Mouse (Mus musculus): ENCODE data around the gene Elmod1. TPM values are rescaled to one million over a fixed set of nuclear protein-coding genes. Genes with fewer than 3 reads are reported as not detected.
"Not testable (repeated sequence)": the region's sequence is repeated elsewhere in the genome, so short reads cannot be mapped to it uniquely, and the experiment has no call there.

Gene Elmod1
- 1.1 and 1.2 TPM in 2 replicates for polyA plus RNA-seq (2014; fragmentation: Nextera tagmentation; extraction: Ambion mirVana)

DNA sequence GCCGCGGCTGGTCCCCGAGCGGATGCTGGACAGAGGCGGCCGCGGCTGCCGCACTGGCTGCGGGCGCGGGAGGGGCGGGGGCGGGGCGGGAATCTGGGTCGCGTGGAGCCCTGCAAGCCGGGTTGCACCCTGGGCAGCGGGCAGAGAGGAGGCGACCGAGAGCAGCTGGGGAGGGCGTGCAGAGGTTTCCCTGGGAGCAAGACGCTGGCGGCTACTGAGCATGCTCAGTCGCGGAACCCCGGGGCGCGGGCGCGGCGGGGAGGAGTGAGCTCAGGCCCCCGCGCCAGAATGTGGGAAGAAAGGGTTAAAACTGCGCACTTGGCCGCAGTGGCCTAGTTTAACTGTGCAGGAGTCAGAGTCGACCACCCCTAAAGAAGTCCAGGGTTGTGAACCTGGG lies at the start of gene Elmod1:
Gene Elmod1 (minus strand): TSS at position 180 of the 397 bp plus-strand sequence.
- DNase-seq (ENCODE audit: low spot score) (peak; percentile 75), ATAC-seq (replicated peaks; ENCODE audit: low FRiP score, low TSS enrichment, low read depth) (peak; percentile 83)
- Histone ChIP-seq H3K27ac (ENCODE audit: low read depth) (no peak within 1 kb of the TSS), H3K9ac (ENCODE audit: low read length) (peak within 1 kb of the TSS; percentile 14; the same call in 1 of the 2 replicates), H3K4me2 (ENCODE audit: low read length) (peak within 1 kb of the TSS; percentile 88), H3K36me3 (ENCODE audit: control insufficient read depth, insufficient read depth, low read length) (no peaks in the 10 kb centered on the region), H3K4me1 (replicated peaks; ENCODE audit: control insufficient read depth, insufficient read depth, low read length) (0 out of 2 replicates have a peak, but pooled peaks cover 2% of the 10 kb centered on the region), H3K27me3 (replicated peaks; ENCODE audit: control insufficient read depth, insufficient read depth, low read length) (peaks cover 42% of the 10 kb centered on the region), H3K9me3 (ENCODE audit: control insufficient read depth, low read length) (no peaks in the 10 kb centered on the region), H3K4me3 (ENCODE audit: low read depth, low read length) (peak within 1 kb of the TSS; percentile 51)
- 1% methylated on average over 35 of the region's 36 CpGs for WGBS

- no peak overlapping the region for H3K4me2 ChIP-seq (ENCODE audit: low read length)
- H3K9me3 ChIP-seq (ENCODE audit: control insufficient read depth, low read length): no peaks in the 10 kb centered on the region
- ATAC-seq (replicated peaks; ENCODE audit: low FRiP score, low TSS enrichment, low read depth) (no peak), DNase-seq (ENCODE audit: low spot score) (no peak)
- H3K9ac ChIP-seq (ENCODE audit: low read length): no peak overlapping the region
- H3K36me3 ChIP-seq (ENCODE audit: control insufficient read depth, insufficient read depth, low read length): no peaks in the 10 kb centered on the region
- H3K4me3 ChIP-seq (ENCODE audit: low read depth, low read length): no peak overlapping the region
- WGBS: 66% methylated on average over 3 of the region's 3 CpGs
- H3K27ac ChIP-seq (ENCODE audit: low read depth): no peak overlapping the region
- H3K27me3 ChIP-seq (replicated peaks; ENCODE audit: control insufficient read depth, insufficient read depth, low read length): no peaks in the 10 kb centered on the region
- H3K4me1 ChIP-seq (replicated peaks; ENCODE audit: control insufficient read depth, insufficient read depth, low read length): no peaks in the 10 kb centered on the region
These were observed 47.7 kb upstream of the Elmod1 start for GRCm38 (mm10) chr9:54022795-54023194.

GRCm38 (mm10) chr9:53994528-53994927 lies 19.4 kb upstream of the Elmod1 start:
- DNase-seq (ENCODE audit: low spot score) (no peak), ATAC-seq (replicated peaks; ENCODE audit: low FRiP score, low TSS enrichment, low read depth) (no peak)
- no peak overlapping the region for H3K9ac ChIP-seq (ENCODE audit: low read length)
- H3K4me1 ChIP-seq (replicated peaks; ENCODE audit: control insufficient read depth, insufficient read depth, low read length): no peaks in the 10 kb centered on the region
- H3K27ac ChIP-seq (ENCODE audit: low read depth): no peak overlapping the region
- H3K36me3 ChIP-seq (ENCODE audit: control insufficient read depth, insufficient read depth, low read length): no peaks in the 10 kb centered on the region
- H3K4me3 ChIP-seq (ENCODE audit: low read depth, low read length): no peak overlapping the region
- H3K27me3 ChIP-seq (replicated peaks; ENCODE audit: control insufficient read depth, insufficient read depth, low read length): no peaks in the 10 kb centered on the region
- no peaks in the 10 kb centered on the region for H3K9me3 ChIP-seq (ENCODE audit: control insufficient read depth, low read length)
- WGBS: 80% methylated on average over 1 of the region's 1 CpGs
- no peak overlapping the region for H3K4me2 ChIP-seq (ENCODE audit: low read length)

DNA sequence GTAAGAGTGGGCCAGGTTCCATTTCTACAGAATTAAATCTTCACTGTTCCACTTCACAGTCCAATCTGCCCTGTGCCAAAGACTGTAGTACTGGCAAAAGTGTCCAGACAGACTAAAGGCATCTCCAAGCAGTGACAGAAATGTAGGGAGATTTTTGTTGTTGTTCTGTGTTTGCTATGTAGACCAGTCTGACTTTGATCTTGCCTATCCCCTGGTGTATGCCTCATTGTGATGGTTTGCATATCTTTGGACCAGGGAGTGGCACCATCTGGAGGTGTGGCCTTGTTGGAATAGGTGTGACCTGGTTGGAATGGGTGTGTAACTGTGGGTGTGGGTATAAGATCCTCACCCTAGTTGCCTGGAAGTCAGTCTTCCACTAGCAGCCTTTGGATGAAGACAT lies 17.5 kb upstream of the Elmod1 start:
- DNase-seq (ENCODE audit: low spot score); H3K27ac ChIP-seq (ENCODE audit: low read depth); ATAC-seq (replicated peaks; ENCODE audit: low FRiP score, low TSS enrichment, low read depth); H3K4me3 ChIP-seq (ENCODE audit: low read depth, low read length); H3K27me3 ChIP-seq (replicated peaks; ENCODE audit: control insufficient read depth, insufficient read depth, low read length); H3K4me2 ChIP-seq (ENCODE audit: low read length); H3K9ac ChIP-seq (ENCODE audit: low read length); H3K36me3 ChIP-seq (ENCODE audit: control insufficient read depth, insufficient read depth, low read length); H3K9me3 ChIP-seq (ENCODE audit: control insufficient read depth, low read length); H3K4me1 ChIP-seq (replicated peaks; ENCODE audit: control insufficient read depth, insufficient read depth, low read length): not testable (repeated sequence)

DNA sequence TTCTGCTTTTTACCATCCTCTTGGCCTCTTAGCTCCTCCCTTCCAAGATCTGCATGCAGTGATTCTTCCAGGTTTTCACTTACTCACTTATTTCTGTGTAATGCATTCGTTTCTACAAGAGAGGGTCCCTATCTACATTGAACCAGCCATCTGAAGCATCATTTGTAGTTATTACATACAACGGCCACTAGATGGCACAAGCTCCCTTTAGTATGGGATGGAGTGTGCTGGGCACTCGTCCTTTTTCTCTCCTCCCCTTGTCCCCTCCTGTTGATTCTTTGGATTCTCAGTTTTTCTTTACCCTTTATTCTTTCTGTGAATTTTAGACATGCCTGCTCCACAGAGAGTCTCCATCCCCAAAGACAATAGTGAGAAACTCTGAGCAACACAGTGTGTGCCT lies 15.8 kb upstream of the Elmod1 start:
- peak; percentile 79 for ATAC-seq (replicated peaks; ENCODE audit: low FRiP score, low TSS enrichment, low read depth)
- Histone ChIP-seq H3K4me3 (ENCODE audit: low read depth, low read length) (no peak overlapping the region), H3K36me3 (ENCODE audit: control insufficient read depth, insufficient read depth, low read length) (no peaks in the 10 kb centered on the region), H3K4me2 (ENCODE audit: low read length) (no peak overlapping the region), H3K9ac (ENCODE audit: low read length) (no peak overlapping the region), H3K27ac (ENCODE audit: low read depth) (no peak overlapping the region), H3K4me1 (replicated peaks; ENCODE audit: control insufficient read depth, insufficient read depth, low read length) (no peaks in the 10 kb centered on the region), H3K27me3 (replicated peaks; ENCODE audit: control insufficient read depth, insufficient read depth, low read length) (no peaks in the 10 kb centered on the region), H3K9me3 (ENCODE audit: control insufficient read depth, low read length) (no peaks in the 10 kb centered on the region)
- WGBS: 4% methylated on average over 3 of the region's 3 CpGs
- peak; percentile 57 for DNase-seq (ENCODE audit: low spot score)

DNA sequence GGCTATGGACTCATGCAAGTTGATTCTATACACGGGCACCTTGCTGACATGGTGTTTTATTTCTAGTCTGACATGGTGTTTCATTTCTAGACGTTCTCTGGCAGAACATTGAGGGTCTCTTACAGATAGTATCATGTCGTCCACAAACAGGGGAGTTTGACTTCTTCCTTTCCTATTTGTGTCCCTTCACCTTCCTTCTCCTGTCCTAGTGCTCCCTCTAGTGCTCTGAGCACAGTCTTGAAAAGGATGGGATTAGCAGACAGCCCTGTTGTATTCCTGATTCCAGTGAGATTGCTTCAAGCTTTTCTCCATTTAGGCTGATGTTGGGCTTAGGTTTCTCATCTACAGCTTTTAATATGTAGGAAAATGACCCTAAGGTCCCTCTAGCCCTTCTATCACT lies 11.9 kb upstream of the Elmod1 start:
- WGBS: 33% methylated on average over 3 of the region's 3 CpGs
- Histone ChIP-seq H3K4me2 (ENCODE audit: low read length) (no peak overlapping the region), H3K4me1 (replicated peaks; ENCODE audit: control insufficient read depth, insufficient read depth, low read length) (no peaks in the 10 kb centered on the region), H3K27ac (ENCODE audit: low read depth) (no peak overlapping the region), H3K9ac (ENCODE audit: low read length) (no peak overlapping the region), H3K9me3 (ENCODE audit: control insufficient read depth, low read length) (no peaks in the 10 kb centered on the region), H3K27me3 (replicated peaks; ENCODE audit: control insufficient read depth, insufficient read depth, low read length) (no peaks in the 10 kb centered on the region), H3K4me3 (ENCODE audit: low read depth, low read length) (no peak overlapping the region), H3K36me3 (ENCODE audit: control insufficient read depth, insufficient read depth, low read length) (no peaks in the 10 kb centered on the region)
- DNase-seq (ENCODE audit: low spot score) (no peak), ATAC-seq (replicated peaks; ENCODE audit: low FRiP score, low TSS enrichment, low read depth) (no peak)

DNA sequence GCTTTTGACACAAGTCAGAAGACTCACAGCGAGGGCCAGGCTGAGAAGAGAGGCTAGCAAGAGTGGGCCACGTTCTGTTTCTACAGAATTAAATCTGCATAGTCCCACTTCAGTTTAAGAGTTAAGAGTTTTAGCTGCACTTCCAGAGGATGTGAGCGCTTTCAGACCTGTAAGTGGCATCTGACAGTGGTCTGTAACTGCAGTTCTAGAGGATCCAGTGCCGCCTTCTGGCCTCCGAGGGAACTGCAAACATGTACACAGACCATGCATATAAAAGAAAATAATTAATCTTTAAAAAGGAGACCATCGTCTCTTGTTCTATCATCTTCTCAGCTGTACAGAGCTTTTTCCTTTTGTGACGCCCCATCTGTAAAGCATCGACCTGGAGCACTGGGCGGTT lies 9.8 kb upstream of the Elmod1 start:
- Histone ChIP-seq H3K9me3 (ENCODE audit: control insufficient read depth, low read length) (no peaks in the 10 kb centered on the region), H3K9ac (ENCODE audit: low read length) (no peak overlapping the region), H3K27me3 (replicated peaks; ENCODE audit: control insufficient read depth, insufficient read depth, low read length) (no peaks in the 10 kb centered on the region), H3K4me1 (replicated peaks; ENCODE audit: control insufficient read depth, insufficient read depth, low read length) (no peaks in the 10 kb centered on the region), H3K4me2 (ENCODE audit: low read length) (no peak overlapping the region), H3K4me3 (ENCODE audit: low read depth, low read length) (no peak overlapping the region), H3K27ac (ENCODE audit: low read depth) (no peak overlapping the region), H3K36me3 (ENCODE audit: control insufficient read depth, insufficient read depth, low read length) (no peaks in the 10 kb centered on the region)
- 27% methylated on average over 9 of the region's 9 CpGs for WGBS
- no peak for ATAC-seq (replicated peaks; ENCODE audit: low FRiP score, low TSS enrichment, low read depth)
- peak; percentile 70 for DNase-seq (ENCODE audit: low spot score)

DNA sequence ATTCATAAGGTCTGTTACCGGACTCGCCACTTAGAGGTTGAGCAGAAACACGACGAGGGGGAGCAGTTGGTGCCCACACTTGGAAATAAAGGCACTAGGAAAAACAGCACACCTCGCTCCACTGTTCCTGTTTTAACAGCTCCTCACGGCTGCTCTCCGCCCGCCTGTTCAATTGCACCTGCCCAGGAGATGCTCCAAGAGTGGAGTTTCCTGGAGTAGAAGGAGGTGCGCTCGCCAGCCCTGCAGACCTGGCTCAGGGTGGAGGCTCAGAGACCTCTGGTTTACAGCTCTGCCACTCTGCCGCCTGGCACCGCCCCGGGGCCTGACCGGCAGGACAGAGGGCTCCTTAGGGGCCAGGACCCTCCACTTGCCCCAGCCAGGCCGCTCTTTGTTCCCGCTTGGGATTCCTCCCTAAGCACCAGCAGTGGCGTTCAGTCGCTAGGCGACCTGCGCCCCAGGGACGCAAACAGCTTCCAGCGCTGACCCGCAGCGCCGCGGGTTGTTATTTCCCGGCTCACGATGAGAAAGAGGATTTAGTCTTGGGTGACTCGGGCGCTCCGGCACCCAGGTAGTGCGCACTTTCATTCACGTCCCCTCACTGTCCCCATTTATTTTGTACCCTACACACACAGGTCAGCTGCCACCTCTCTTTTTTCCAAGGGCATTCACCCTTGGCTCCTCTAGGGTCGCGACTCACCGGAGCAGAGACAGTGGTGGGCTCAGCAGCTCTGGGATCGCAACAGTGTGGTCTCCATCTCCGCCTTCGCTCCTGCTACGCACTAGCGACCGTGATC lies 576 bp downstream of the Elmod1 start:
- peak overlapping the region; percentile 14; the same call in 1 of the 2 replicates for H3K9ac ChIP-seq (ENCODE audit: low read length)
- WGBS: 1% methylated on average over 42 of the region's 42 CpGs

GRCm38 (mm10) chr9:53973929-53974327 lies 1.2 kb downstream of the Elmod1 start:
- Histone ChIP-seq H3K27ac (ENCODE audit: low read depth) (no peak overlapping the region), H3K27me3 (replicated peaks; ENCODE audit: control insufficient read depth, insufficient read depth, low read length) (peaks cover 42% of the 10 kb centered on the region), H3K4me1 (replicated peaks; ENCODE audit: control insufficient read depth, insufficient read depth, low read length) (0 out of 2 replicates have a peak, but pooled peaks cover 2% of the 10 kb centered on the region), H3K36me3 (ENCODE audit: control insufficient read depth, insufficient read depth, low read length) (no peaks in the 10 kb centered on the region), H3K4me3 (ENCODE audit: low read depth, low read length) (no peak overlapping the region), H3K9me3 (ENCODE audit: control insufficient read depth, low read length) (no peaks in the 10 kb centered on the region), H3K9ac (ENCODE audit: low read length) (no peak overlapping the region), H3K4me2 (ENCODE audit: low read length) (peak overlapping the region; percentile 88)
- 24% methylated on average over 13 of the region's 13 CpGs for WGBS
- ATAC-seq (replicated peaks; ENCODE audit: low FRiP score, low TSS enrichment, low read depth): no peak
- no peak for DNase-seq (ENCODE audit: low spot score)

More for the DNA sequence above, 576 bp downstream of the Elmod1 start:
- H3K27ac ChIP-seq (ENCODE audit: low read depth): no peak overlapping the region
- DNase-seq (ENCODE audit: low spot score) (peak; percentile 65), ATAC-seq (replicated peaks; ENCODE audit: low FRiP score, low TSS enrichment, low read depth) (0 out of 2 replicates have a peak, but pooled peaks have one; percentile 15)
- peak overlapping the region; percentile 88 for H3K4me2 ChIP-seq (ENCODE audit: low read length)
- H3K4me1 ChIP-seq (replicated peaks; ENCODE audit: control insufficient read depth, insufficient read depth, low read length): 0 out of 2 replicates have a peak, but pooled peaks cover 2% of the 10 kb centered on the region
- no peaks in the 10 kb centered on the region for H3K36me3 ChIP-seq (ENCODE audit: control insufficient read depth, insufficient read depth, low read length)
- peak overlapping the region; percentile 51 for H3K4me3 ChIP-seq (ENCODE audit: low read depth, low read length)
- peaks cover 42% of the 10 kb centered on the region for H3K27me3 ChIP-seq (replicated peaks; ENCODE audit: control insufficient read depth, insufficient read depth, low read length)
- no peaks in the 10 kb centered on the region for H3K9me3 ChIP-seq (ENCODE audit: control insufficient read depth, low read length)

Measured in intestine, embryonic 14.5 days (tissue).